Mouse (Mus musculus): ENCODE measurements around the gene Lgals7. TPM values are rescaled to one million over a fixed set of nuclear protein-coding genes. Genes with fewer than 3 reads are reported as not detected.
"Not testable (repeated sequence)": the region's sequence is repeated elsewhere in the genome, so short reads cannot be mapped to it uniquely, and the experiment has no call there.

Gene Lgals7
- total RNA-seq, 2 experiments from 2014 or later, result not detected

- DNase-seq (ENCODE audit: low spot score in 2 of 2), result peak; percentile 40 to 53
- intact Hi-C loops (cut with DNase I), result loop anchor here (2.0 kb wide), 2 partner anchors 41 to 71 kb away; no protein-coding TSS in a partner anchor
Observed at GRCm38 (mm10) chr7:28867508-28868340, 4.1 kb downstream of the Lgals7 start.

- intact Hi-C loops (cut with DNase I), result no loop called here
- DNase-seq (ENCODE audit: low spot score in 2 of 2), result no peak
Observed at GRCm38 (mm10) chr7:28870901-28871664, 7.4 kb downstream of the Lgals7 start.

GRCm38 (mm10) chr7:28874565-28874964 is 10.9 kb downstream of the Lgals7 start:
- intact Hi-C loops (cut with DNase I), result no loop called here
- no peak for DNase-seq (ENCODE audit: low spot score in 2 of 2)

GRCm38 (mm10) chr7:28876099-28876498 is 12.4 kb downstream of the Lgals7 start:
- intact Hi-C loops (cut with DNase I), result no loop called here
- no peak for DNase-seq (ENCODE audit: low spot score in 2 of 2)

- intact Hi-C loops (cut with DNase I), result no loop called here
Observed at GRCm38 (mm10) chr7:28877155-28877554, 13.5 kb downstream of the Lgals7 start.

GRCm38 (mm10) chr7:28877856-28878255 is 14.2 kb downstream of the Lgals7 start:
- DNase-seq (ENCODE audit: low spot score in 2 of 2), result no peak
- intact Hi-C loops (cut with DNase I), result no loop called here

More at GRCm38 (mm10) chr7:28877155-28877554, 13.5 kb downstream of the Lgals7 start:
- DNase-seq (ENCODE audit: low spot score in 2 of 2), result no peak

GRCm38 (mm10) chr7:28879606-28880005 is 16.0 kb downstream of the Lgals7 start:
- no peak for DNase-seq (ENCODE audit: low spot score in 2 of 2)
- intact Hi-C loops (cut with DNase I), result no loop called here

- DNase-seq (ENCODE audit: low spot score in 2 of 2), result no peak
- intact Hi-C loops (cut with DNase I), result no loop called here
Observed at GRCm38 (mm10) chr7:28880554-28880953, 16.9 kb downstream of the Lgals7 start.

- intact Hi-C loops (cut with DNase I), result no loop called here
- no peak for DNase-seq (ENCODE audit: low spot score in 2 of 2)
Observed at GRCm38 (mm10) chr7:28881199-28881598, 17.5 kb downstream of the Lgals7 start, which contains the start of gene Capn12. Capn12 (plus strand) TSS chr7:28881422.

- no peak for DNase-seq (ENCODE audit: low spot score in 2 of 2)
- intact Hi-C loops (cut with DNase I), result no loop called here
Observed at GRCm38 (mm10) chr7:28883039-28883438, 19.4 kb downstream of the Lgals7 start.

- DNase-seq (ENCODE audit: low spot score in 2 of 2); intact Hi-C loops (cut with DNase I): not testable (repeated sequence)
Observed at GRCm38 (mm10) chr7:28883704-28884103, 20.1 kb downstream of the Lgals7 start.

GRCm38 (mm10) chr7:28886486-28886885 is 22.8 kb downstream of the Lgals7 start:
- DNase-seq (ENCODE audit: low spot score in 2 of 2), result no peak
- intact Hi-C loops (cut with DNase I), result no loop called here

- intact Hi-C loops (cut with DNase I), result no loop called here
- no peak for DNase-seq (ENCODE audit: low spot score in 2 of 2)
Observed at GRCm38 (mm10) chr7:28888701-28889161, 25.1 kb downstream of the Lgals7 start.

- intact Hi-C loops (cut with DNase I), result loop anchor here (10.0 kb wide), 1 partner anchor 142 kb away; no protein-coding TSS in a partner anchor
- no peak for DNase-seq (ENCODE audit: low spot score in 2 of 2)
Observed at GRCm38 (mm10) chr7:28892601-28893000, 28.9 kb downstream of the Lgals7 start.

- DNase-seq (ENCODE audit: low spot score in 2 of 2), result no peak
Observed at GRCm38 (mm10) chr7:28893643-28894265, 30.1 kb downstream of the Lgals7 start.

GRCm38 (mm10) chr7:28894942-28895341 is 31.3 kb downstream of the Lgals7 start:
- intact Hi-C loops (cut with DNase I), result loop anchor here (10.0 kb wide), 1 partner anchor 140 kb away; no protein-coding TSS in a partner anchor
- no peak for DNase-seq (ENCODE audit: low spot score in 2 of 2)

More at GRCm38 (mm10) chr7:28893643-28894265, 30.1 kb downstream of the Lgals7 start:
- intact Hi-C loops (cut with DNase I), result loop anchor here (10.0 kb wide), 1 partner anchor 141 kb away; no protein-coding TSS in a partner anchor

GRCm38 (mm10) chr7:28897661-28898060 is 34.0 kb downstream of the Lgals7 start:
- DNase-seq (ENCODE audit: low spot score in 2 of 2), result no peak
- intact Hi-C loops (cut with DNase I), result loop anchor here (10.0 kb wide), 1 partner anchor 137 kb away; no protein-coding TSS in a partner anchor

GRCm38 (mm10) chr7:28899972-28900371 is 36.3 kb downstream of the Lgals7 start:
- intact Hi-C loops (cut with DNase I), result loop anchor here (10.0 kb wide), 1 partner anchor 135 kb away; no protein-coding TSS in a partner anchor
- no peak for DNase-seq (ENCODE audit: low spot score in 2 of 2)

- intact Hi-C loops (cut with DNase I), result loop anchor here (2.0 kb wide), 2 partner anchors 21 to 61 kb away; partner anchors contain the start of gene Actn4
- DNase-seq (ENCODE audit: low spot score in 2 of 2), result no peak
Observed at GRCm38 (mm10) chr7:28901311-28902125, 37.9 kb downstream of the Lgals7 start.

All from left cerebral cortex, postnatal 36 days (tissue).